Mouse (Mus musculus) kidney, embryonic 16.5 days (tissue): ENCODE data around the gene Slc50a1. TPM values are rescaled to one million over a fixed set of nuclear protein-coding genes. Genes with fewer than 3 reads are reported as not detected.

Experiments
- ATAC-seq: fragments of 200-750 bp; cut with Nextera tagmentation; 2 replicates; pipeline ENCODE4 v1.8.0; 2017; ENCODE audit warnings: moderate TSS enrichment; ENCODE audit not compliant: low FRiP score, low TSS enrichment
- H3K27ac ChIP-seq: fragments of 300-500 bp; sonication (generic); 2 replicates; pipeline ENCODE4 v1.5.1; 2014; ENCODE audit warnings: low read length
- H3K27me3 ChIP-seq: fragments of 300-500 bp; sonication (generic); 2 replicates; pipeline ENCODE4 v1.6.1; 2014; ENCODE audit warnings: low read length, control low read depth, mixed read lengths; ENCODE audit not compliant: insufficient read depth
- H3K36me3 ChIP-seq: fragments of 300-500 bp; sonication (generic); 2 replicates; pipeline ENCODE4 v1.6.1; 2014; ENCODE audit warnings: low read length, control low read depth, mixed read lengths; ENCODE audit not compliant: insufficient read depth
- H3K4me1 ChIP-seq: fragments of 300-500 bp; sonication (generic); 2 replicates; pipeline ENCODE4 v1.6.1; 2014; ENCODE audit warnings: low read length, control low read depth, mixed read lengths; ENCODE audit not compliant: insufficient read depth
- H3K4me2 ChIP-seq: fragments of 300-500 bp; sonication (generic); replicated peaks from 2 replicates; pipeline ENCODE4 v1.6.1; 2014; ENCODE audit warnings: low read depth, low read length
- H3K4me3 ChIP-seq: fragments of 300-500 bp; sonication (generic); 2 replicates; pipeline ENCODE4 v1.5.1; 2014; ENCODE audit warnings: mild to moderate bottlenecking, low read length
- H3K9ac ChIP-seq: fragments of 300-500 bp; sonication (generic); replicated peaks from 2 replicates; pipeline ENCODE4 v1.6.1; 2014; ENCODE audit warnings: low read length
- H3K9me3 ChIP-seq: fragments of 300-500 bp; sonication (generic); 2 replicates; pipeline ENCODE4 v1.6.1; 2016; ENCODE audit warnings: low read length, control low read depth
- WGBS: fragments of 180-500 bp; shearing (Covaris S2); extraction: QIAGEN DNeasy Blood & Tissue Kit; methylation state at CpG from one replicate; pipeline ENCODE4 v1.1.7; 2014; 5-methylcytosine and 5-hydroxymethylcytosine counted together
- polyA plus RNA-seq: library from polyadenylated mRNA; unstranded; fragments of >200 nt; fragmentation: Nextera tagmentation; extraction: Ambion mirVana; gene quantifications from 2 replicates; pipeline ENCODE4 v1.2.1, GENCODE M21; 2015

Gene Slc50a1
- polyA plus RNA-seq, 1 experiment from 2014 or later = 58.8 TPM

DNA sequence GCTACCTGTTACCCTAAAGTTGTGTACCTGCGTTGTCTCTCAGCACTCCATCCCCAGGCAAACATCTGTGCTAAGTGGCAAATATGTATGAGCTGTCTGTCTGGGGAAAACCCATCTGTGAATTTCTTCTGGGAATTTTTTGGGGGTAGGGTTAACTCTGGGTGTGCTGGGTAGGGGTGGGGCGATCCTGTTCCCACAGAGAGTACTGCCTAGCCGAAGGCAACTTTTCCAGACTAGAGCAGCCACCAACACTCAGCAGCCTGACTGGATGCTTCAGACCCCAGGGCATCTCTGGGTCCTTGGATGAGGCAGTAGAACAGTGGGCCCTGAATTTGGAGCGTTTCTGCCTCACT, 11.9 kb upstream of the Slc50a1 start:
- no peaks in the 10 kb centered on the region for H3K27me3 ChIP-seq
- H3K4me1 ChIP-seq = peaks cover 37% of the 10 kb centered on the region
- no peaks in the 10 kb centered on the region for H3K36me3 ChIP-seq
- H3K4me2 ChIP-seq = no peak overlapping the region
- no peak for ATAC-seq
- no peak overlapping the region for H3K4me3 ChIP-seq
- H3K27ac ChIP-seq = no peak overlapping the region
- H3K9me3 ChIP-seq = no peaks in the 10 kb centered on the region
- WGBS = 23% methylated on average over 4 of the region's 4 CpGs
- no peak overlapping the region for H3K9ac ChIP-seq

DNA sequence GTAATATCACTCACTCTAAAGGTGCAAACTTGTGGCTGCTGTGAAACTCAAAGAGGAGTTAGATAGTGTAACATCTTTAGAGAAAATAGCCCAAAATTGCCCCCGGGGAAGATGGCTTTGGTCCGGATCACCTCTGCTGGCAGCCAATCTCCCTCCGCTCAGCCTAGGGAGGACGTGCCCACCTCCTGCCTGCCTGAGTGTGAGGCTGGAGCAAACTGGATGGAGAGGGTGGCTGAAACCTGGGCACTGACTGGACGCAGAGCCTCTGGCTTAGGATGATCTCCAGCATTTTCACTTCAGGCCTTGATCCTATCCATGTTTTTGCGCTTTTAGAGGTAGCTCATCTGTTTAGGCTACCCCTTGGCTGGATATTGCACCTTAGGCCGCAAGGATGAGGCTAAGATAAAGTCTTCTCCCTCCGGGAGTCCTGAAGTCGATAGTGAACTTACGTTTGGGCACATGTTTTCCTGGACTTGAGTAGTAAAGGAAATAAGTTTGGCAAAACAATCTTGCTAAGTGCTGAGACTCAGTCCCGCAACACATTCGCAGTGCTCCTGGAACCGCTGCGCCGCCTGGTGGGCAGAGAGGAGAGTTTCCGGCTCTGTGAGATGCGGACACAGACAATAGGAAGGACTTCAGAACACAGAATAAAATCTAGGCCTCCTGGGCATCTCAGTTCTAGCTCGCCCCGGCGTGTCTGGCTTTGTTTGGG, 11.4 kb upstream of the Slc50a1 start:
- Histone ChIP-seq H3K4me3 (peak overlapping the region; percentile 59), H3K9me3 (no peaks in the 10 kb centered on the region), H3K4me1 (peaks cover 42% of the 10 kb centered on the region), H3K9ac (peak overlapping the region; percentile 75), H3K4me2 (peak overlapping the region; percentile 91), H3K36me3 (no peaks in the 10 kb centered on the region), H3K27me3 (no peaks in the 10 kb centered on the region), H3K27ac (peak overlapping the region; percentile 88)
- WGBS = 13% methylated on average over 20 of the region's 20 CpGs
- ATAC-seq = no peak

DNA sequence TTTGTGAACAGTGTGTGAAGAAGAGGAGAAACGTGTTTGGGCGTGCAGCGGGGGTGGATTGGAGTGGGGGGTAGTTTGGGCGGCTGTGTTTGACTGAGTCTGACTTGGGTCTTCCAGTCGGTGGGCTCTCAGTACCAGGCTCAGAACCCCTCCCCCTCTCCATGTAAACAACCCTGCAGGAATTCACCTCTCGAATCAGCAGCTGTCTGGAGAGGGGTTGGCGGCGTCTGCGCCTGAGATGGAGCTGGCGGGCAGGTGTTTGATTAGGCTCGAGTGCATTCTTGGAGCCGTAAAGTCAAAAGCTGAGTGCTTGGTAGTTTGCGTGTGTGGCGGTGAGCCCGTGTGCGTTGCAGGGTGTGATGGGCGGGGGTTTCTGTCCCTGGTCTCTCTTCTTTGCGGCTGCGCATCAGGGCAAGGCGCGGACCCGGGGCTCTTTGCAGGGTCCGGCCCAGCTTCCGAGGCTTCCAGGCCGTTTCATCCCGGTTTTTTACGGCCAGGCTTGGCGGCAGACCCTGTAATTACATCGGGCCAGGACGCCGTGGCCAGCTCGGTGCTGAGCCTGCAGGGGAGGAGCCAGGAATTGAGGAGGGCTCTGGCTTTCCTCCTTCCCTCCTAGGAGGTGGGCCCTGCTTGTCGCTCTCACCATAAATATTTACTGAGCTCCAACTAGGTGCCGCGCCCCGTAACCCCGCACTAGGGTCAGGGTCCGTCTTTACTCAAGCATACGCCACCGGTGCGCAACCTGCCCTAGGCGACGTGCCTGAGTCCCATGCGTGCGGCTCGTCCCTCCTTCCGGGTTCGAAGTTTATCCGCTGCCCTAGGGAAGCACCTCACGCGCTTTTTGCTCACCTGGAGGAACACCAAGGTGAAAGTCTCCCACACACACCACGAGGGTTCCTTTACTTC, 10.5 kb upstream of the Slc50a1 start, which contains the start of gene Efna1:
TSS of gene Efna1 (minus strand) at position 537 of the 906 bp plus-strand sequence.
- H3K4me1 ChIP-seq = peaks cover 50% of the 10 kb centered on the region
- WGBS = under 1% methylated on average over 52 of the region's 52 CpGs
- ATAC-seq = peak; percentile 44
- no peaks in the 10 kb centered on the region for H3K27me3 ChIP-seq
- peak within 1 kb of the TSS; percentile 91 for H3K4me2 ChIP-seq
- peak within 1 kb of the TSS; percentile 75 for H3K9ac ChIP-seq
- H3K4me3 ChIP-seq = peak within 1 kb of the TSS; percentile 59
- H3K27ac ChIP-seq = peak within 1 kb of the TSS; percentile 88
- H3K36me3 ChIP-seq = peaks cover 3% of the 10 kb centered on the region
- no peaks in the 10 kb centered on the region for H3K9me3 ChIP-seq

DNA sequence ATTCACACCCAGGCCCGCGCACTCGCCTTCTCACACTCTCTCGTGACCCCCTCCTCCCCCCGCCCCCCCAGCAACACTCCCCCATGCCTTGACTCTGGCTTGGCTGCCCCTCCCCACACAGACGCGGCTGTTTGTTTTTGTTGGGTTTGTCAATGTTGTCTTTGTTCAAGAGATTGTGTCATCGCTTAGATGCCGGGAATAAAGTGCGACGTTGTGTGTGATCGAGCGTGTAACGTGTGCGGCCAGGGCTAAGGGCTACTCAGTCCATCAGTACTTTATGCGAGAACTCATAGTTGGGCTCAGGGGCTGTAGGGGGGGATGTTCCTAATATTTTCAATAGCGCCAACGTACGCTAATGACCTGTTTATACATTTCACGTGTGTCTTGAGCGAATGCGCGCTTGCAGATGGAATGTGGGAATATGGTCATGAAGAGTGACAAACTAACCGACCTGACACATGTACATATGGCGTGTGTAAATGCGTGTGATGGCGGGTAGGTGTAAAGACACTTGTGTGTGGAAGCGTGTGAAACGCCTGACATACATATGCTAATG, 9.8 kb upstream of the Slc50a1 start:
- Histone ChIP-seq H3K4me3 (peak overlapping the region; percentile 59), H3K4me2 (peak overlapping the region; percentile 91), H3K9me3 (no peaks in the 10 kb centered on the region), H3K27ac (peak overlapping the region; percentile 88), H3K27me3 (no peaks in the 10 kb centered on the region), H3K36me3 (peaks cover 10% of the 10 kb centered on the region), H3K9ac (peak overlapping the region; percentile 75), H3K4me1 (peaks cover 51% of the 10 kb centered on the region)
- under 1% methylated on average over 29 of the region's 29 CpGs for WGBS
- ATAC-seq = no peak

DNA sequence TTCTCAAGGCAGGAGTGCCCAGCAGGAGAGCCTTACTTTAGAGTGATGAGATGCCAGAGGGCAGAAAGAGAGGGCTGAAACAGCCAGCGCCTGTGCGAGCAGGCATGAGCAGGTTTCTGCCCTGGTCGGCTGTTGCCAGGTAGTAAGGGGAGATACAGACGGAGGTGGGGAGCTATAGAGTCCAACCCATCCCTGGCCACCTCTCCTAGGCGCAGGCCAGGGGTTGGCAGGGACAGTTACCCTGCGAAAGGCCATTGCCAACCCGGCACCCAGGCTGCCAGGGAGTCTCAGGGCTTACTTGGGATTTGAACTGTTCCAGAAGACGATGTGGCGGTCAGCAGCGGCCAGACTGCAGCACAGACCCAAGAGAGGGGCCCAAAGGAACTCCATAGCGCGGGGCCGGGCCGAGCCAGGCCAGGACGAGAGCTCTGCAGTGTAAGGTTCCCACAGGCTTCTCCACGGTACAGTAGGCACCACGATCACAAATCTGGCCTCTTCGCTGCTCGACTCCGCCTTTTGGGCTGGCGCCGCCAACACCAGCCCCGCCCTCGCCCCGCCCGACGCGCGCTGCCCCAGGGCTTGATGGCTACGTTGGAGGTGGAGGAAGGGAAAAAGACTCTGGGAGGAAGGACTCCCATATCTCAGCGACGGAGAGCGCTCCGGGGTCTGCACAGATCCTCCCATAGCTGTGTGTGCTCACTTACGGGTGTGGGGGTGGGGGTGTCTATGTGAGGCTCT, 9.0 kb upstream of the Slc50a1 start:
- 2% methylated on average over 35 of the region's 35 CpGs for WGBS
- peak overlapping the region; percentile 91 for H3K4me2 ChIP-seq
- H3K4me3 ChIP-seq = peak overlapping the region; percentile 59
- H3K27ac ChIP-seq = peak overlapping the region; percentile 88
- H3K4me1 ChIP-seq = peaks cover 51% of the 10 kb centered on the region
- H3K9me3 ChIP-seq = no peaks in the 10 kb centered on the region
- peak; percentile 83 for ATAC-seq
- peaks cover 14% of the 10 kb centered on the region for H3K36me3 ChIP-seq
- no peaks in the 10 kb centered on the region for H3K27me3 ChIP-seq
- peak overlapping the region; percentile 75 for H3K9ac ChIP-seq

DNA sequence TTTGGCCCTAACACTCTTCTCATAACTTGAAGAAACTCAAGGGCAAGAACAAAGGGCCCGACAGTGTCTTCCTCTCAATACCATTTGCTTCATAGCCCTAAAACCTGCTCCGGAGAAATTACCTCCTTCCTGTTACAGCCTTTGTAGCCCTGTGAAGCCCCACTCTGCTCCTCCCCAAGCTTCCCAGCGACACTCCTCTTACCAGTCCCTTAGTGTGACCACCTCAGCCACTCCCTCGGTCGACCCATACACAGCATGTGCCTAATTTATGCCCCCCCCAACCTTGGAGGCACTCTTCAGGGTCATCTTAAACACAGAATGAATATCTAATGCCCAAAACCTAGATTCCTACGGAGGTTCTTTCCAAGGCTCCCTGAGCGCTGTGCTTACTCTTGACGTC, 8.3 kb upstream of the Slc50a1 start:
- Histone ChIP-seq H3K36me3 (peaks cover 15% of the 10 kb centered on the region), H3K9me3 (no peaks in the 10 kb centered on the region), H3K27ac (peak overlapping the region; percentile 88), H3K27me3 (no peaks in the 10 kb centered on the region), H3K4me3 (peak overlapping the region; percentile 59), H3K4me1 (peaks cover 44% of the 10 kb centered on the region), H3K4me2 (peak overlapping the region; percentile 91), H3K9ac (peak overlapping the region; percentile 75)
- ATAC-seq = no peak
- WGBS = 7% methylated on average over 8 of the region's 8 CpGs

DNA sequence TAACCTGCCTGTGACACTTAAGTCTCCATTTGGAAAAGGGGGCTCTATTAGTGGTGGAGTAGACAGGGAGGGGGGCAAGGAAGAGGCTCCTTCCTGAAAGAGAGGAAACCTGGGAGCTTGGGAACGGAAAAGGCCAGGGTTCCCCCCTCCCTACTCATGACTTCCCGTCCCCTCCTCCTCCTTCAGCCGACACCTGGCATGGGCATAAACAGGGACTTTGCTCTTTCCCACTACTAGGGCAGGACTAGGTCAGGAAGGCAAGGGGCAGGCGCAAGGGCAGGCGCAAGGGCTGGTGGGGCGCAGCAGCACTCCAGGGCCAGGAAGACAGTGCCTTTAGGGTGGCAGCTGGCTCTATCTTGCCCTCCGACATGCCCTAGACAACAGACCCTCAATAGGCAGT, 7.7 kb upstream of the Slc50a1 start:
- H3K9me3 ChIP-seq = no peaks in the 10 kb centered on the region
- no peaks in the 10 kb centered on the region for H3K27me3 ChIP-seq
- ATAC-seq = peak; percentile 43
- H3K4me3 ChIP-seq = peak overlapping the region; percentile 59
- H3K27ac ChIP-seq = peak overlapping the region; percentile 88
- H3K36me3 ChIP-seq = peaks cover 18% of the 10 kb centered on the region
- WGBS = 31% methylated on average over 7 of the region's 7 CpGs
- peak overlapping the region; percentile 75 for H3K9ac ChIP-seq
- peaks cover 44% of the 10 kb centered on the region for H3K4me1 ChIP-seq
- H3K4me2 ChIP-seq = peak overlapping the region; percentile 91

DNA sequence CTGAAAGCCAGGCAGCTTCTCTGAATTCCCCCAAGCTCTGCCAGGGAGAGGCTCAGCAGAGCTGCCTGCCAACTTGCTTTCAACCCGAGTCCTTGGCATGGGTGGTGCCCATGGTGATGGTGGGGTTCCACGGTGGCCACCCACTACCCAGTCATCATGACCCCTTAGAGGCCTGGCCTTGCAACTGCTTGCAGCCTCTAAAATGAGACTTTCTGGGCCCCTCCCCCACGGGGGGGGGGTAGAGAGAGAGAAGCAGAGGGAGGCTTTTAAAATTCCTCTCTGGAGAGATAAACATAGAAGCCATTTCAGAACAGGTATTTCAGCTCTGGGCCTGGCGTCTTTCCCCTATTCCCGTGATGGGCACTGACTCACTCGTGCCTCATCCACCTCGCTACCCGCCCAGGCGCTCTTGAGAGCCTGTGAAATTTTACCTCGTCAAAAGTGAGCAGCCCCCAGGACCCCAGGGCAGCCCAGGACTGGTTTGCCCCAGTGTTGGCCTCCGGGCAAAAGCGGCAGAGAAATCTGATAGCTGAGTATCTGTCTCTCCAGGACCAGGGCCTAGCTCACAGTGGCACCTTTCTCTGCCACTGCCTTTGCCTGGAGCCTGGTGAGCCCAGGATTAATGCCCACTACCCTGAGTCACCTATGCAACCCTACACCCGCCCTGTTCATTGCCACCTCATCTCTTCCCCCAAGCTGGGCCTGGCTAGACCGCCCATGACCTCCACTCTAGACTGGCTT, 7.1 kb upstream of the Slc50a1 start:
- peaks cover 22% of the 10 kb centered on the region for H3K36me3 ChIP-seq
- H3K4me3 ChIP-seq = peak overlapping the region; percentile 59
- H3K27me3 ChIP-seq = no peaks in the 10 kb centered on the region
- H3K9ac ChIP-seq = peak overlapping the region; percentile 75
- peak; percentile 13 for ATAC-seq
- peak overlapping the region; percentile 88 for H3K27ac ChIP-seq
- WGBS = 20% methylated on average over 14 of the region's 14 CpGs
- H3K4me1 ChIP-seq = peaks cover 44% of the 10 kb centered on the region
- no peaks in the 10 kb centered on the region for H3K9me3 ChIP-seq
- peak overlapping the region; percentile 91 for H3K4me2 ChIP-seq

DNA sequence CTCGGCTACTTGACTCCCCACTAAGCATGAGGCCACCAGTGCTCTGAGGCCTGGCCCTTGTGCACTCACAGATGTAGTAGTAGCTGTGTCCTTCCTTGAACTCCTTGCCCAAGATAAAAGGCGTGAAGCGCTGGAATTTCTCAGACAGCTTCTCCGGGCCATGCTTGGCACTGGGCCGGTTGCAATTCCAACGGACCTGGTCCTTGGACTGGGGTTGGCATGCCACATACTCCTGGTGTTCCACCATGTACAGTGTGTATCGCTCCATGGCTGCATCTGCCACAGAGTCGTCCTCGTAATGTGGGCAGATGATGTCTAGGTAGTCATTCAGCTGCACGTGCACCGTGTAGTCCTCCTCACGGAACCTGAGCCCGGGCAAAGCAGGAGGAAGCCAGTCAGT, 5.7 kb upstream of the Slc50a1 start:
- no peak overlapping the region for H3K27ac ChIP-seq

More for the DNA sequence above, 5.7 kb upstream of the Slc50a1 start:
- H3K36me3 ChIP-seq = peaks cover 30% of the 10 kb centered on the region
- 92% methylated on average over 13 of the region's 13 CpGs for WGBS
- no peaks in the 10 kb centered on the region for H3K27me3 ChIP-seq
- H3K9me3 ChIP-seq = no peaks in the 10 kb centered on the region
- ATAC-seq = no peak
- no peak overlapping the region; the same call in 1 of the 2 replicates for H3K4me2 ChIP-seq
- H3K4me1 ChIP-seq = peaks cover 36% of the 10 kb centered on the region
- no peak overlapping the region for H3K9ac ChIP-seq
- no peak overlapping the region for H3K4me3 ChIP-seq
